Mouse (Mus musculus) neural tube, embryonic 14.5 days (tissue): ENCODE measurements at regions not wholly inside any gene's neighbourhood (a gene's known extent, or its start where the extent isn't known, plus 50 kb on each side); places are given as distances from the start of the nearest gene placed in this dataset.

Source experiments
- ATAC-seq: fragments of 200-750 bp; cut with Nextera tagmentation; 2 replicates; pipeline ENCODE4 v1.8.0; 2017; ENCODE audit warnings: low read depth, mild to moderate bottlenecking, moderate TSS enrichment, moderate library complexity
- H3K27ac ChIP-seq: fragments of 300-500 bp; sonication (generic); 2 replicates; pipeline ENCODE4 v1.5.1; 2014; ENCODE audit warnings: low read depth, mild to moderate bottlenecking, control low read depth, low read length, moderate library complexity, mixed read lengths
- H3K27me3 ChIP-seq: fragments of 300-500 bp; sonication (generic); 2 replicates; pipeline ENCODE4 v1.6.1; 2014; ENCODE audit warnings: low read length; ENCODE audit not compliant: control insufficient read depth, insufficient read depth
- H3K36me3 ChIP-seq: fragments of 300-500 bp; sonication (generic); 2 replicates; pipeline ENCODE4 v1.6.1; 2014; ENCODE audit warnings: low read length, mixed read lengths; ENCODE audit not compliant: control insufficient read depth, insufficient read depth
- H3K4me1 ChIP-seq: fragments of 300-500 bp; sonication (generic); 2 replicates; pipeline ENCODE4 v1.6.1; 2014; ENCODE audit warnings: low read length; ENCODE audit not compliant: control insufficient read depth, insufficient read depth
- H3K4me2 ChIP-seq: fragments of 300-500 bp; sonication (generic); 2 replicates; pipeline ENCODE4 v1.6.1; 2014; ENCODE audit warnings: mild to moderate bottlenecking, low read depth, low read length, control low read depth
- H3K4me3 ChIP-seq: fragments of 300-500 bp; sonication (generic); 2 replicates; pipeline ENCODE4 v1.5.1; 2014; ENCODE audit warnings: low read depth, low read length, control low read depth, mixed read lengths
- H3K9ac ChIP-seq: fragments of 300-500 bp; sonication (generic); replicated peaks from 2 replicates; pipeline ENCODE4 v1.6.1; 2014; ENCODE audit warnings: low read depth, mild to moderate bottlenecking, control low read depth, low read length, mixed read lengths
- H3K9me3 ChIP-seq: fragments of 300-500 bp; sonication (generic); 2 replicates; pipeline ENCODE4 v1.6.1; 2016; ENCODE audit warnings: low read length; ENCODE audit not compliant: control insufficient read depth
- WGBS: fragments of 180-500 bp; shearing (Covaris S2); extraction: QIAGEN DNeasy Blood & Tissue Kit; methylation state at CpG from one replicate; pipeline ENCODE4 v1.1.7; 2014; 5-methylcytosine and 5-hydroxymethylcytosine counted together

DNA sequence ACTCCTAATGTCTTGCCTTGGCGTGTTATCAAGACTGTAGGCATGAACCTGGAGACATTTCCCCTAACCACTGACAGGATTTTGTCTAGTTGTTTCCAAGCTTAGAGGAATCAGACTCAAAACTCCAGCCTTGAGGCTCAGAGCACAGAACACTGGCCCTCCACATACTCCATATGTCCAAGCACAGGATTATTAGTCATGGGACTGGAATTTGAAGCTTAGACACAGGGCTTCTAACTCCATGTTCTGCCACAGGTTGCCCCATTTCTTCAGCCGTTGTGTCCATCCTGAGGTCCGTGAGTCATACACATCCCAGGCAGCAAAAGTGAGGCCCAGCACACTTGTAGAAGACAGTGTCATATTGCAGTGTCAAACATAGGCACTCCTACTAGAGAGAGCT is 68.9 kb downstream of the Gpr6 start:
- Histone ChIP-seq H3K4me3 (no peak overlapping the region), H3K9me3 (no peaks in the 10 kb centered on the region), H3K9ac (no peak overlapping the region), H3K27ac (no peak overlapping the region), H3K27me3 (no peaks in the 10 kb centered on the region), H3K4me1 (peaks cover 3% of the 10 kb centered on the region; the same call in 1 of the 2 replicates), H3K36me3 (no peaks in the 10 kb centered on the region), H3K4me2 (no peak overlapping the region)
- 90% methylated on average over 3 of the region's 3 CpGs for WGBS
- ATAC-seq = no peak

DNA sequence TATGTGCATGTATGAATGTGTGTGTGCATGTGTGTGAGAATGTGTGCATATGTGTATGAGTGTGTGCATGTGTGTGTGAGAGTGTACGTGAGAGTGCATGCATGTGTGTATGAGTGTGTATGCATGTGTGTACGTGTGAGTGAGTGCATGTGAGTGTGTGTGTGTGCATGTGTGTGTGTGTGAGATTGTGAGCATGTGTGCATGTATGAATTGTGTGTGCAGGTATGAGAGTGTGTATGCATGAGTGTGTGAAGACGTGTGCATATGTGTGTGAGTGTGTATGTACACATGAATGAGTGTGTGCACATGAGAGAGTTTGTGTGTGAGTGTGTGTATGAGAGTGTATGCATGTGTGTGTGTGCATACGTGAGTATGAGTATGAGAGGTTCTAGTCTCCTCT is 71.1 kb downstream of the Gpr6 start:
- Histone ChIP-seq H3K4me3 (no peak overlapping the region), H3K36me3 (no peaks in the 10 kb centered on the region), H3K27me3 (no peaks in the 10 kb centered on the region), H3K27ac (no peak overlapping the region), H3K9me3 (no peaks in the 10 kb centered on the region), H3K9ac (no peak overlapping the region), H3K4me2 (no peak overlapping the region), H3K4me1 (peaks cover 3% of the 10 kb centered on the region; the same call in 1 of the 2 replicates)
- 88% methylated on average over 4 of the region's 4 CpGs for WGBS
- no peak for ATAC-seq

DNA sequence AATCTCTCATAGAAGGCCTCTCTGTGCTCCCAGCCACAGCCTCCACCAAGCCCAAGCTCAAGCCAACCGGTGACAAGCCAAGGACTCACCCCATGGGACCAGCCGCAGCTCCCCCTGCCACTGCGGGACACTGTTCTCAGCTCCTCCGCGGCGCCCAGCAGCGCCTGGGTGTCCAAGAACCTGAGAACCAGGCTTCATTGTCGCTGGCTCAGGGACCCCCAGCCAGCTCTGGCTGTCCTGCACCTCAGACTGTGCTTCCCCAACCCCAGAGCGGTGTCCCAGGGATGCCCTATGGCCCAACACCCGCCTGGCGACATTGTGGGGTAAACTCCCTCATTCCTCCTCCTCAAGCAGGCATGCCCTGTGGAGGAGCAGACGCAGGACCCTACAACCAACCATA is 72.6 kb downstream of the Gpr6 start:
- Histone ChIP-seq H3K4me1 (peaks cover 3% of the 10 kb centered on the region; the same call in 1 of the 2 replicates), H3K4me2 (no peak overlapping the region), H3K9me3 (no peaks in the 10 kb centered on the region), H3K36me3 (no peaks in the 10 kb centered on the region), H3K9ac (no peak overlapping the region), H3K27me3 (no peaks in the 10 kb centered on the region), H3K4me3 (no peak overlapping the region), H3K27ac (no peak overlapping the region)
- WGBS = 82% methylated on average over 12 of the region's 12 CpGs
- ATAC-seq = no peak

- no peak overlapping the region for H3K4me2 ChIP-seq
- peak overlapping the region; percentile 8; the same call in 1 of the 2 replicates for H3K27ac ChIP-seq
- peaks cover 3% of the 10 kb centered on the region; the same call in 1 of the 2 replicates for H3K4me1 ChIP-seq
- H3K9ac ChIP-seq = no peak overlapping the region
- no peaks in the 10 kb centered on the region for H3K36me3 ChIP-seq
- no peaks in the 10 kb centered on the region for H3K27me3 ChIP-seq
- H3K4me3 ChIP-seq = no peak overlapping the region
- no peaks in the 10 kb centered on the region for H3K9me3 ChIP-seq
- 70% methylated on average over 11 of the region's 11 CpGs for WGBS
- ATAC-seq = no peak
These were observed 73.3 kb downstream of the Gpr6 start for GRCm38 (mm10) chr10:40998799-40999198.

GRCm38 (mm10) chr10:40998330-40998729 is 73.8 kb downstream of the Gpr6 start:
- H3K9ac ChIP-seq = no peak overlapping the region
- no peak overlapping the region for H3K4me2 ChIP-seq
- H3K36me3 ChIP-seq = no peaks in the 10 kb centered on the region
- H3K27me3 ChIP-seq = no peaks in the 10 kb centered on the region
- ATAC-seq = peak; percentile 78
- no peak overlapping the region for H3K4me3 ChIP-seq
- H3K9me3 ChIP-seq = no peaks in the 10 kb centered on the region
- H3K4me1 ChIP-seq = peaks cover 3% of the 10 kb centered on the region; the same call in 1 of the 2 replicates
- 25% methylated on average over 7 of the region's 7 CpGs for WGBS
- peak overlapping the region; percentile 8; the same call in 1 of the 2 replicates for H3K27ac ChIP-seq

DNA sequence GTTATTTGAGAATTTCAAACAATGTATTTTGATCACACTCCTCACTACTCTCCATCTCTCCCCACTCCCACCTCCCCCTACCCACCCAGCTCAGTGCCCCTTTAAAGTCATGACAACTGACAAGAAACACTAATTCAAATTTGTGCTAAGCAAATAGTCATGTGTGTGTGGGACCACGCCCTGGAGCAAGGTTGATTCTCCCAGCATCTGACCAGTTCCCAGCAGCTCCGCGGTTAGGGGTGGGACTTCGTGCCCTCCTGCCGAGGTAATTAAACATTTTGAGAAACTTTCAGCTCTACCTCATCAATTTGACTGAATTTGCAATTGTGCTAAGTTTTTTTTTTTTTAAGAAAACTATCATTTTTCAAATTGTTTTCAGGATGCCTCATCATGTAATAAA is 74.5 kb downstream of the Gpr6 start:
- Histone ChIP-seq H3K4me3 (no peak overlapping the region), H3K27me3 (no peaks in the 10 kb centered on the region), H3K4me1 (peaks cover 3% of the 10 kb centered on the region; the same call in 1 of the 2 replicates), H3K27ac (no peak overlapping the region), H3K36me3 (no peaks in the 10 kb centered on the region), H3K4me2 (no peak overlapping the region), H3K9ac (no peak overlapping the region), H3K9me3 (no peaks in the 10 kb centered on the region)
- WGBS = 52% methylated on average over 5 of the region's 5 CpGs
- ATAC-seq = no peak
